Mouse (Mus musculus) embryonic facial prominence, embryonic 13.5 days (tissue): ENCODE results near the gene Proser2. TPM values are rescaled to one million over a fixed set of nuclear protein-coding genes. Genes with fewer than 3 reads are reported as not detected.
A peak's percentile ranks its signal among the peaks of the same experiment; 100 is the strongest.

Source experiments
- ATAC-seq: fragments of 200-750 bp; cut with Nextera tagmentation; 2 replicates; pipeline ENCODE4 v1.8.0; 2017; ENCODE audit warnings: low read depth; ENCODE audit not compliant: insufficient number of reproducible peaks, insufficient read depth, low FRiP score, low TSS enrichment
- H3K27ac ChIP-seq: fragments of 300-500 bp; sonication (generic); 2 replicates; pipeline ENCODE4 v1.5.1; 2015; ENCODE audit warnings: moderate library complexity, mild to moderate bottlenecking, inconsistent platforms
- H3K27me3 ChIP-seq: fragments of 300-500 bp; sonication (generic); 2 replicates; pipeline ENCODE4 v1.6.1; 2015; ENCODE audit warnings: mild to moderate bottlenecking, inconsistent platforms
- H3K36me3 ChIP-seq: fragments of 300-500 bp; sonication (generic); 2 replicates; pipeline ENCODE4 v1.6.1; 2015; ENCODE audit warnings: mild to moderate bottlenecking, inconsistent platforms
- H3K4me1 ChIP-seq: fragments of 300-500 bp; sonication (generic); 2 replicates; pipeline ENCODE4 v1.6.1; 2015; ENCODE audit warnings: inconsistent platforms
- H3K4me2 ChIP-seq: fragments of 300-500 bp; sonication (generic); 2 replicates; pipeline ENCODE4 v1.6.1; 2015; ENCODE audit warnings: moderate library complexity, mild to moderate bottlenecking, inconsistent platforms
- H3K4me3 ChIP-seq: fragments of 300-500 bp; sonication (generic); 2 replicates; pipeline ENCODE4 v1.5.1; 2015; ENCODE audit warnings: mild to moderate bottlenecking, inconsistent platforms
- H3K9ac ChIP-seq: fragments of 300-500 bp; sonication (generic); 2 replicates; pipeline ENCODE4 v1.6.1; 2015; ENCODE audit warnings: mild to moderate bottlenecking, inconsistent platforms
- H3K9me3 ChIP-seq: fragments of 300-500 bp; sonication (generic); 2 replicates; pipeline ENCODE4 v1.6.1; 2016; ENCODE audit warnings: inconsistent platforms
- WGBS: fragments of 180-500 bp; shearing (Covaris S2); methylation state at CpG from one replicate; pipeline ENCODE4 v1.1.7; 2015; ENCODE audit warnings: mixed read lengths; 5-methylcytosine and 5-hydroxymethylcytosine counted together
- polyA plus RNA-seq: library from polyadenylated mRNA; unstranded; fragments of >200 nt; fragmentation: Nextera tagmentation; extraction: Ambion mirVana; gene quantifications from 2 replicates; pipeline ENCODE4 v1.2.1, GENCODE M21; 2015

Gene Proser2
- polyA plus RNA-seq, 1 experiment from 2014 or later: 9.4 TPM

DNA sequence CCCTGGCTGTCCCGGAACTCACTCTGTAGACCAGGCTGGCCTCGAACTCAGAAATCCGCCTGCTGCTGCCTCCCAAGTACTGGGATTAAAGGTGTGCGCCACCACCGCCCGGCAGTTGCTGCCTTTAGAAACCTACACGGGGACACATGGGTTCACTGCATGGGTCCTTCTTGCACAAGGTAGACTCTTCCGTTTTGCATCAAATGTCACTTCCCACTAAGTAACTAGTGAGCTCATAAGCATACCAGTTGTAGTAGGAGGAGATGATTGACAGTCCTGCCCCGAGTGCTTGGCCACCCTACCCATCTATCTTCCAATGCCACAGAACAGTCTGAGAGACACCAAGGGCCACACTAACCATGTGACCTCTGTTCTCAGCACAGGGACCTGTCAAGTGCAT lies 29.2 kb upstream of the Proser2 start:
- Histone ChIP-seq H3K36me3 (no peaks in the 10 kb centered on the region), H3K27ac (no peak overlapping the region), H3K4me3 (no peak overlapping the region), H3K9me3 (no peaks in the 10 kb centered on the region), H3K27me3 (no peaks in the 10 kb centered on the region), H3K4me2 (no peak overlapping the region), H3K4me1 (peaks cover 27% of the 10 kb centered on the region), H3K9ac (no peak overlapping the region)
- WGBS: 93% methylated on average over 9 of the region's 9 CpGs
- no peak for ATAC-seq

DNA sequence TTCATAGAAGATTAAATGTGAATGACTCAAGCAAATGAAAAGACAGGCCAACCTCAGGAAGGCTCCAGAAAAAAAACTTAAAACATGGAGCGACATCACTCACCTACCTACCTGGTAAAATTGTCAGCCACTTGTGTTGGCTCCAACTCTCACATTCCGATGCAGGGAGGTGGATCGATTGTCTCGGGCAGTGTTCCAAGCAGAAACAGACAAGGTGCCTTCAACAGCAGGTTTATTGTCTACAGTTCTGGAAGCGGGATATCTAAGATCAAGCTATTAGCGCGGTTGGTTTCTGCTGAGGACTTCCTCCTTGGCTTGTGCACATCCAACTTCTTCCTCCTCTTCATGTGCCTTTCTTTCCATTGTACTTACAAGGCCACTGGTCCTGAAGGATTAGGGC lies 27.6 kb upstream of the Proser2 start:
- WGBS: 88% methylated on average over 7 of the region's 7 CpGs
- Histone ChIP-seq H3K9ac (no peak overlapping the region), H3K27ac (no peak overlapping the region), H3K4me1 (peaks cover 23% of the 10 kb centered on the region), H3K27me3 (no peaks in the 10 kb centered on the region), H3K9me3 (no peaks in the 10 kb centered on the region), H3K4me2 (no peak overlapping the region), H3K36me3 (no peaks in the 10 kb centered on the region), H3K4me3 (no peak overlapping the region)
- ATAC-seq: no peak

DNA sequence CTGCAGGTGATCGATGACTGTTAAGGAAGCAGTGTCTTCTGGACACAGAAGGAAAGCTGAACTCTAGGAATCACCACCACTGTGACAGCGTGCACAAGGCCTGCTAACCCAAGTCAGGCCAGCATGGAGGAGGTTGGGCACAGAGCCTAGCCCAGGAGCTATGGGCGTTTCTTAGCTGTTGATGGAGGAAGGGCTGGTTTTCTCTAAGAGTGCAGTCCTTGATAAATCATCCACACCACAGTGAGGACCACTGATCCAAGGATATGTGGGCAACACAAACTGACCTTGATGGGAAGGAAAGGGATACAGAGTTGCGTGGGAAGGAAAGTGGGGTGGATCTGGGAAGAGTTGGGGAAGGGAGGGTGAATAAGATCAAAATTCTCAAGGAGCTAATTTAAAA lies 27.2 kb upstream of the Proser2 start:
- H3K4me3 ChIP-seq: no peak overlapping the region
- H3K27me3 ChIP-seq: no peaks in the 10 kb centered on the region
- no peaks in the 10 kb centered on the region for H3K36me3 ChIP-seq
- H3K9ac ChIP-seq: no peak overlapping the region
- H3K27ac ChIP-seq: no peak overlapping the region
- 93% methylated on average over 4 of the region's 4 CpGs for WGBS
- H3K4me1 ChIP-seq: peaks cover 18% of the 10 kb centered on the region
- H3K4me2 ChIP-seq: no peak overlapping the region
- no peak for ATAC-seq
- H3K9me3 ChIP-seq: no peaks in the 10 kb centered on the region

DNA sequence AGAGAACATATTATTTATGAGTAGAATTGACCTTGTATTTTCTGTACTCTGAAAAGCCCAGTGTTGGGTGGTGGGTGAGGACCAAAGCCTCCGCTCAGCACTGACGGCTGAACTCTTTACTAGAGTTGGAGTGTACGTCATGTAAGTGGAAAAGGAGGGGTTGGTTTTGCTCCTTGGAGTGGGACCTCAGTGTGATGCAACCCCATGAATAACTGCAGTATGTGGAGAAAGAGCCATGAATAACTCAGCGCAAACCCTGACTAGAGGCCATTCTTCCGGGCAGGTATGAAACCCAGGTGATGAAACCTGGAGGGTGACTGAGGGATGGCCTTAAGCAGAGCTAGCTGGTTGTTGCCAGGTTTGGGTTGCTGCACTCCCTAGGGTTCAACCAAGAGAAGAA lies 19.8 kb upstream of the Proser2 start:
- H3K36me3 ChIP-seq: no peaks in the 10 kb centered on the region
- no peak overlapping the region for H3K9ac ChIP-seq
- no peak overlapping the region for H3K27ac ChIP-seq
- no peak overlapping the region for H3K4me2 ChIP-seq
- ATAC-seq: no peak
- H3K4me3 ChIP-seq: no peak overlapping the region
- no peaks in the 10 kb centered on the region for H3K9me3 ChIP-seq
- WGBS: 88% methylated on average over 5 of the region's 5 CpGs
- H3K4me1 ChIP-seq: no peaks in the 10 kb centered on the region
- no peaks in the 10 kb centered on the region for H3K27me3 ChIP-seq

DNA sequence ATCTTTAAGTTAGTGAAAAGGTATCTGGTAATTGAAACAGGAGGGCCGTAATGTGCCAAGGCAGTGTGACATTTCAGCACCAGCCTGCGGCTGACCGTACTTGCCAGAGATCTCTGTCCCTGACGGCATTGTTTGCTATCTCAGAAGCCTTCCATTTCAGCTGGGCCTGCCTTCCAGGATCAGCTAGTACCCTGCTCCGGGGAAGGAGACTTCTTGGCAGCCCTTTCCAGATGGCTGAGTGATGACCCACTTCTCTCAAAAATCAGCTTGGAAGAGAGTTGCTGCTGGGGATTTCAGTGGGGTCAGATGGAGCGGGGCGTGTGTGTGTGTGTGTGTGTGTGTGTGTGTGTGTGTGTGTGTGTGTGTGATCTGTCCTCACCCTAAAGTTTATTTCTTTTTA lies 16.9 kb upstream of the Proser2 start:
- Histone ChIP-seq H3K4me2 (no peak overlapping the region), H3K4me3 (no peak overlapping the region), H3K36me3 (no peaks in the 10 kb centered on the region), H3K9me3 (0 out of 2 replicates have a peak, but pooled peaks cover 3% of the 10 kb centered on the region), H3K27me3 (no peaks in the 10 kb centered on the region), H3K27ac (no peak overlapping the region), H3K9ac (no peak overlapping the region), H3K4me1 (no peaks in the 10 kb centered on the region)
- ATAC-seq: no peak
- WGBS: 85% methylated on average over 7 of the region's 7 CpGs

DNA sequence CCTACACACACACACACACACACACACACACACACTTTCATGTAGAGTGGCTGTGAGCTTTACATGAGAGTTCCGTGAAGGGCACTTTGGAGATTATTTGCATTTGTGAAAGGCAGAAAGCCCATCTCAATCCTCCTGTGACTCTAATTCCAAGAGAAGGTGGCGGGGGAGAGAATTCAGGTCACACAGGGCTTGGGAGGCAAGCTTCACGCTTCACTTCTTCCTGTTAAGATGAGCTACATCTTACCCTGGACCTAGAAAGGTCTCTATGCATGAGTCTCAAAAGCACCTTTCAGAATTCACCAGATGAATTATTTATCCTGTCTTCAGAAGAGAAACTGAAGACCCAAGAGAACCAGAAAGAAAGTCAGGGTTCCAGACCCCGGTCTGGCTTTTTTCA lies 16.2 kb upstream of the Proser2 start:
- H3K4me3 ChIP-seq: no peak overlapping the region
- 91% methylated on average over 4 of the region's 4 CpGs for WGBS
- ATAC-seq: no peak

DNA sequence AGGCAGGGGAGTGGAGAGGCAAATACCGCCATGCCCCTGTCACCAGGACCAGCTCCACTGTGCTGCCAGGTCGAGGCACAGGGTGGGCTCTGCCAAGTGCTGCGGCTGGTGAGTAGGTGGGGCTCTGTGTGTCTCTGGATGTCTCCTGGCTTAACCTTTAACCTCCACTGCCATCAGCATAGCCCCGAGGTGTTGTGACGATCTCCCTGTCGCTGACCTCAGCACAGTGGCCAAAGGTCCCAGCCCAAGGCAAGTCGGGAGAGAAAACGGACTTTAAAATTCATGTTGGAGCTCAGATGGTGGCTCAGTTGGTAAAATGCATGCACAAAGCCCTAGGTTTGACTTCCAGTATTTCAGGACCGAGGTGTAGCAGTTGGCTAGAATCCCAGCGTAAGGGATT lies 15.6 kb upstream of the Proser2 start:
- Histone ChIP-seq H3K4me2 (no peak overlapping the region), H3K27ac (no peak overlapping the region), H3K9ac (no peak overlapping the region), H3K36me3 (no peaks in the 10 kb centered on the region), H3K9me3 (0 out of 2 replicates have a peak, but pooled peaks cover 3% of the 10 kb centered on the region), H3K4me3 (no peak overlapping the region), H3K27me3 (no peaks in the 10 kb centered on the region), H3K4me1 (no peaks in the 10 kb centered on the region)
- 70% methylated on average over 10 of the region's 10 CpGs for WGBS
- ATAC-seq: no peak

More for the DNA sequence above, 16.2 kb upstream of the Proser2 start:
- Histone ChIP-seq H3K4me2 (no peak overlapping the region), H3K27me3 (no peaks in the 10 kb centered on the region), H3K4me1 (no peaks in the 10 kb centered on the region), H3K36me3 (no peaks in the 10 kb centered on the region), H3K9me3 (0 out of 2 replicates have a peak, but pooled peaks cover 3% of the 10 kb centered on the region), H3K27ac (no peak overlapping the region), H3K9ac (no peak overlapping the region)

DNA sequence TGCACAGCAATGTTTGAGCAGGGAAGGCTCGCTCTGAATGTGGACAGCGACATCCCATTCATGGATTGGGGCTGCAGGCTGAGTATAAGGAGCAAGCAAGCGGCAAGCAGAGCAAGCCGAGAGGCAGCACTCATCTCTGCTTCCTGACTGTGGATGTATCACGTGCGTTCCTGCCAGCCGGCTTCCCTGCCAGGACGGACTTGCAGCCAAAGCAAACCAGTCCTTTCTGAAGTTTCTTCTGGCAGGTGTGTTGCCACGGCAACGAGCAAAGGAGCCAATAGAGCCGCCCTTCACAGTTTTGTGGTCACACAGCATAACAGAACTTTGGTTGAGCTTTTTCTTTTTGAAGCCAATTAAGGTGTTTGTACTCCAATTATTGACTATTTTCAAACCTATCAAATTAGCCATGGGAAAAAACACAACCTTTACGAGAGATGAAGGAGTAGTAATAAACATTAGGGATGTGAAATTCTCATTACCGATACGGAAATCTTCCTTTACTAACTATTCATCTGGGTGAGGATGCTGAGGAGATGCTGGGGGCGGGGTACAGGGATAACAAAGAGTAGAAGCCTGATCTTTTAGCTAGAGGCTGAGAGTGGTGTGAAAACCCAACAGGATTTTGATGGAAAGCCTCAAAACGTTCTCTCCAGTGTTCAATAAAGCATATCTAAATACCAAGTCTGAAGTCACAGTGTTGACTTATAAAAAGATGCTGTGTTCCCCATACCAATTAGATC lies 13.1 kb upstream of the Proser2 start:
- Histone ChIP-seq H3K9me3 (0 out of 2 replicates have a peak, but pooled peaks cover 3% of the 10 kb centered on the region), H3K27ac (no peak overlapping the region), H3K36me3 (no peaks in the 10 kb centered on the region), H3K9ac (no peak overlapping the region), H3K4me1 (no peaks in the 10 kb centered on the region), H3K4me2 (no peak overlapping the region), H3K4me3 (no peak overlapping the region), H3K27me3 (no peaks in the 10 kb centered on the region)
- no peak for ATAC-seq
- 75% methylated on average over 16 of the region's 16 CpGs for WGBS

DNA sequence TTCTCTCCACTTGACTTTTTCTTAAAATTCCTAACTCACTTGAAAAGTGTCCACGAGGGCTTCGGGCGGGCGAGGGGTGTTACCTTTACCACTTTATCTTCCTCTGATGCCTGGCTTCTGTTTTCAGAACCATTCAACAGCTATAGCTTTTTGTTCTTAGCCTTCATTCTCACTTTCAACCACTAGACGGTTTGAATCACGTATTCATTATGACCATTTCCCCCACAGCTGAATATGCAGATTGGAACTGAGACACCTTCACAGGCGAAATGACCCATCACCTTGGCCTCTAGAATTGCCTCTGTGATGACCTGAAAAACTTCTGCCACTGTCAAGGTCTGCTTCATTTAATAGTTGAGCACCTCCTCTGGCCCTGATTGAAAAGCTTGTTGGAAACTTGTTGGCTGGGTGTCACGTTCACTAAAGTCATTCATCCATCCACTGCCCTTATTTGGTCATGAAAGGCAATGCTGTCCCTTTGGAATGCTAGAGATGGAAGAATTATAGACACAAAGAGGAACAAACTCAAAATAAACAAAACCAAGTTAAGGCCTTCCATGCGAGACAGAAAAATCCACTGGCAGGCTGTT lies 10.7 kb upstream of the Proser2 start:
- no peak overlapping the region for H3K4me3 ChIP-seq
- WGBS: 80% methylated on average over 9 of the region's 9 CpGs
- H3K4me1 ChIP-seq: no peaks in the 10 kb centered on the region

DNA sequence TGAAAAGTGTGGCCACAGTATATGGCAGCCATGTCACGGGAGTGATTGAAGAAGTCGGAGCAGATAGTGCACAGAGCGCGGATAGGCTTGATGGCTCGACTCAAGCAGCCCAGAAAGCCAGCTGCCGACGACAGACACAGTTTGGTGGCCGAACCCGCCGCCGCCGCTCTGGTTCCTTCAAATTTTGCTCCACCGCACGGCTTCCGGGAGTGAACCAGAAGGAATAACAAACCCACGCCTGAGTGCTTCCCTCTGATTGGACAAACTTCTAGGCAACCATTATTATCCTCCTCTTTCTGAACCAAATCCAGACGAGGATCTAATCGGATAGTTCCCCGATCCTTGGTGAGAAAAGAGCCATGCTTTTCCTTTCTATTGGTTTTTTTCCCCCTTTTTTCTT lies 3.9 kb upstream of the Proser2 start:
- no peak for ATAC-seq
- H3K27ac ChIP-seq: no peak overlapping the region
- 90% methylated on average over 19 of the region's 19 CpGs for WGBS
- H3K4me3 ChIP-seq: no peak overlapping the region
- no peak overlapping the region for H3K4me2 ChIP-seq
- H3K9ac ChIP-seq: no peak overlapping the region
- H3K9me3 ChIP-seq: no peaks in the 10 kb centered on the region
- H3K27me3 ChIP-seq: peaks cover 17% of the 10 kb centered on the region
- H3K4me1 ChIP-seq: no peaks in the 10 kb centered on the region
- no peaks in the 10 kb centered on the region for H3K36me3 ChIP-seq

More for the DNA sequence above, 10.7 kb upstream of the Proser2 start:
- no peak for ATAC-seq
- no peak overlapping the region for H3K27ac ChIP-seq
- no peaks in the 10 kb centered on the region for H3K27me3 ChIP-seq
- no peak overlapping the region for H3K4me2 ChIP-seq
- H3K9me3 ChIP-seq: 0 out of 2 replicates have a peak, but pooled peaks cover 3% of the 10 kb centered on the region
- no peaks in the 10 kb centered on the region for H3K36me3 ChIP-seq
- H3K9ac ChIP-seq: no peak overlapping the region

DNA sequence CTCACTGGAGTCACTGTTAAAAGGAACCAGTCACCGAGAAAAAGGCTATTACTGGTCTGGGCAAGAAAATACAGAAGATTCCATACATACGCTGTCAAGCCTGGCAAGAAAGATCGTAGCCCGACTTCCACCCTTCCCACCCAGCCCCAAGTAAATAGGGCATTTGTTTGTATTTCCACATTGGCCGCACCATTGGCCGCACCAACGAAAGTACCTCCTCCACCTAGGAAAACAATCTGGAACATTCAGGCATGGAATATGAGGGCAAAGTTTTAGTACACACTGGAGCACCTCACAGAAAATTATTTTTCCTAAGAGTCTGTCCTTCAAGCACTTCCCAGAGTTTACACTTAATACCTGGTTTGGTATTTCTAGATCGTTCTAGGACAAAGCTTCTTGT lies 1.1 kb downstream of the Proser2 start:
- no peak for ATAC-seq
- no peak overlapping the region for H3K27ac ChIP-seq
- peaks cover 8% of the 10 kb centered on the region; the same call in 1 of the 2 replicates for H3K4me1 ChIP-seq
- peak overlapping the region; percentile 91 for H3K4me2 ChIP-seq
- H3K4me3 ChIP-seq: peak overlapping the region; percentile 76
- H3K9me3 ChIP-seq: no peaks in the 10 kb centered on the region
- no peaks in the 10 kb centered on the region for H3K36me3 ChIP-seq
- WGBS: 32% methylated on average over 8 of the region's 8 CpGs
- H3K9ac ChIP-seq: peak overlapping the region; percentile 76; the same call in 1 of the 2 replicates
- peaks cover 30% of the 10 kb centered on the region for H3K27me3 ChIP-seq
